Mouse (Mus musculus) CD8-positive naive resting alpha-beta T cell, adult 57 days (primary cell): ENCODE data around the gene Gm15127. TPM values are rescaled to one million over a fixed set of nuclear protein-coding genes. Genes with fewer than 3 reads are reported as not detected.

Experiments
- total RNA-seq: library from RNA; stranded (reverse); gene quantifications from one replicate; pipeline ENCODE4 v1.2.4, GENCODE M21; 2023

Gm15127 gene
- not detected for total RNA-seq

DNA sequence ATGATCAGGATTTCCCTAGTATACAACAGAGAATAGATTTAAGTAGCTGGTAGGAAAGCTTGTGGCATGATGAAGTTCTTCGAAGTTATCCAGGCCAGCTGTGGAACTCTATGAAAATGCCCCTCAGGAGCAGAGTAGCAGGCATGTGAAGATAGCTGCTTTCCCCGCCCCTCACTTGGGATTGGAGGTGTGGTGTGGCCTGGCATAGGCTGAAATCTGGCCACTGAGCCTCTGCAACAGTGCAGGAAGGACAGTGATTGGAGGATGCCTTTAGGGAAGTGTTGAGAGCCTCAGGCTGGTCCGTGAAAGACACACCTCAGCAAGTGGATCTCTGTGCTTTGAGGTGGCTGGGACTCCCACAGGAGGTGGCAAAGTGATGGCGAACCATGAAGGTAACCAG is at the start of gene Gm15127:
Gene Gm15127, plus strand, starts transcription at position 301 of the 400 bp plus-strand sequence.

DNA sequence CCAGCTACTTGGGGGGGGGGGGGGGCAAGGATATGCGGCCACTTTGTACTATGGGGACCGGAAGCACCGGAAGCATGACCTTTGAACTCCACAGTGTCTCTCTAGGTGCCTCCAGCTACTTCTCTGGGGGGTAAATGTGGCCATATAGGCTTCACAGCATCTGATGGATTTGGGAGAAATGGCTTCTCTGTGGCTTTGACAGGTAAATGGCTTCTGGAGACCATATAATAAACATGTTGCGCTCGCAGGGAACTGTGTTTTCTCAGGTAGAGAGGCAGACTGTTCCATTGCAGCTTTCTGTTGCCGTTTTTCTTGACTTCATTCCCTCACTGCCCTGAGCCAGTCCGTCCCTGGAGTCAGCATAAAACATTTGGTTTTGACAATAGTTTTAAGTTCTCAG is 48.3 kb upstream of the Gm15127 start, which contains the start of gene Gm8334:
Gene Gm8334, minus strand, starts transcription at position 101 of the 400 bp plus-strand sequence.

Other genes with a start within 250 kb of the Gm15127 start
- gene Gm15114, start 174.6 kb upstream of the Gm15127 start, total RNA-seq: not detected
- not detected for gene Gm8334, start 48.4 kb upstream of the Gm15127 start, total RNA-seq
- gene Luzp4, start 194.0 kb downstream of the Gm15127 start, total RNA-seq: not detected